Mouse (Mus musculus) bone marrow, adult 2 months (tissue): Measurements from ENCODE around the gene Erp29. TPM values are rescaled to one million over a fixed set of nuclear protein-coding genes. Genes with fewer than 3 reads are reported as not detected.

Experiments used
- H3K27ac ChIP-seq: fragments of 200-500 bp; 2 replicates; pipeline ENCODE4 v1.5.1; 2012; ENCODE audit warnings: low read depth, mild to moderate bottlenecking, control low read depth, inconsistent platforms, low read length; ENCODE audit not compliant: control insufficient read depth, poor library complexity, insufficient read depth
- H3K4me1 ChIP-seq: fragments of 200-500 bp; 2 replicates; pipeline ENCODE4 v1.6.1; 2011; ENCODE audit warnings: low read length; ENCODE audit not compliant: control insufficient read depth, insufficient read depth
- H3K4me3 ChIP-seq: fragments of 200-500 bp; replicated peaks from 2 replicates; pipeline ENCODE3; 2011; ENCODE audit warnings: mild to moderate bottlenecking, low read depth, low read length, control low read depth; ENCODE audit not compliant: control insufficient read depth
- CTCF ChIP-seq: fragments of 200-500 bp; IDR thresholded peaks from 2 replicates; pipeline ENCODE4 v1.5.1; 2011; ENCODE audit warnings: low read length, control low read depth; ENCODE audit not compliant: control insufficient read depth, insufficient read depth
- POLR2A ChIP-seq: fragments of 200-500 bp; IDR thresholded peaks from 2 replicates; pipeline ENCODE4 v1.6.1; 2011; ENCODE audit warnings: low read depth, mild to moderate bottlenecking, control low read depth, low read length, borderline replicate concordance; ENCODE audit not compliant: control insufficient read depth
- WGBS: fragments of 180-500 bp; shearing (Covaris S2); methylation state at CpG from one replicate; pipeline ENCODE4 v1.1.7; 2018; 5-methylcytosine and 5-hydroxymethylcytosine counted together
- polyA plus RNA-seq: library from polyadenylated mRNA; stranded (reverse); fragments of >200 nt; gene quantifications from 2 replicates; pipeline ENCODE4 v1.2.4, GENCODE M21; 2011; ENCODE audit warnings: low replicate concordance; ENCODE audit not compliant: missing spikeins, insufficient read depth, insufficient read length

Erp29 gene
- polyA plus RNA-seq, 1 experiment, result 240 TPM

DNA sequence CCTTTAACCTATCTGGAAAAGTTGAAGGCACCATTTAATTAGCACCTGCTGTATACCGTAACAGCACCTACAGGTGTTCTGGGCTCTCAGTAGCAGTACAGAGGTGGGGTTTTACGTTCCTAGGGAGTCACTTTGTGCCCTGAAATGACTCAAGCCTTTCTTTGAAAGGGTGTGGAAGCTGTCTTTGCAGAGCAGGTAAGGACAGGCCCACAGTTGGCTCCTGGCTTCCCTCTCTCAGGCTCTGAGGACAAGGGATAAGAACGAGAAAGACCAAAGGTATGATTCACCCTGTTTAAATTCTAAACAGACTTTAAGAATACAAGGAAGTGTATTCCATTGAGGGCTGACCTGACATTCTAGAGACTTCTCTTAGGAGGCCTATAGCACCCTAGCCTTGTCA is 58.9 kb downstream of the Erp29 start:
- no peak for TF ChIP-seq CTCF
- no peak for TF ChIP-seq POLR2A
- H3K4me3 ChIP-seq, result no peak overlapping the region
- 83% methylated on average over 3 of the region's 3 CpGs for WGBS
- H3K27ac ChIP-seq, result no peak overlapping the region
- H3K4me1 ChIP-seq, result no peaks in the 10 kb centered on the region

- no peak overlapping the region for H3K4me3 ChIP-seq
- TF ChIP-seq CTCF (no peak), POLR2A (no peak)
- H3K27ac ChIP-seq, result no peak overlapping the region
- 48% methylated on average over 16 of the region's 16 CpGs for WGBS
- H3K4me1 ChIP-seq, result no peaks in the 10 kb centered on the region
Measured at GRCm38 (mm10) chr5:121392667-121393380, 59.5 kb downstream of the Erp29 start.

- no peaks in the 10 kb centered on the region; the same call in 1 of the 2 replicates for H3K4me1 ChIP-seq
- no peak overlapping the region for H3K27ac ChIP-seq
- no peak overlapping the region for H3K4me3 ChIP-seq
- TF ChIP-seq POLR2A (no peak), CTCF (no peak)
Measured at GRCm38 (mm10) chr5:121389691-121390090, 62.6 kb downstream of the Erp29 start.

GRCm38 (mm10) chr5:121389106-121389505 is 63.2 kb downstream of the Erp29 start:
- WGBS, result 70% methylated on average over 7 of the region's 7 CpGs
- Histone ChIP-seq H3K4me3 (no peak overlapping the region), H3K27ac (no peak overlapping the region), H3K4me1 (no peaks in the 10 kb centered on the region; the same call in 1 of the 2 replicates)
- TF ChIP-seq POLR2A (no peak), CTCF (no peak)

DNA sequence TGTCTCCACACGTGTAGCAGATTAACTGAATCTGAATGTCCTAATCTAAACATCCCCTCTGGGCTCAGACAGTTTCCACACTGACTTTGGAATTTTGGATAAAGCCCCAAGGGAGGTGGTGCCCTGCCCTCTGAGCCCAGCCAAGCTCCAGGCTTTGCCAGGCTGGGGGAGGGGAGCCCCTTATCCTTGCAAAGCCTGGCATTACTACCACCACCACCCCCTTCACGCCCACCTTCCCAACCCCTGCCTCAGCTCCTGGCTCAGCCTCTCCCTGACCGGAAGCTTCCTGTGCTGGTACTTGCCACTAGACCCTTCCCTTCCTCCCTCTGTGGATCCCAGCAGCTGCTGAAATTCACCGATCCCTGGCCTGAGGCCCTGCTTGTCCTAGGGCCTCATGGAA is 65.2 kb downstream of the Erp29 start:
- WGBS, result 87% methylated on average over 4 of the region's 4 CpGs
- Histone ChIP-seq H3K4me3 (no peak overlapping the region), H3K4me1 (no peaks in the 10 kb centered on the region; the same call in 1 of the 2 replicates), H3K27ac (no peak overlapping the region)
- TF ChIP-seq POLR2A (no peak), CTCF (no peak)

- 19% methylated on average over 22 of the region's 22 CpGs for WGBS
- TF ChIP-seq CTCF (no peak), POLR2A (no peak)
- H3K27ac ChIP-seq, result no peak overlapping the region
- no peaks in the 10 kb centered on the region; the same call in 1 of the 2 replicates for H3K4me1 ChIP-seq
- no peak overlapping the region for H3K4me3 ChIP-seq
Measured at GRCm38 (mm10) chr5:121386120-121386909, 66.0 kb downstream of the Erp29 start.

GRCm38 (mm10) chr5:121385461-121386119 is 66.7 kb downstream of the Erp29 start, which contains the start of gene Trafd1:
Gene Trafd1, minus strand, starts transcription at chr5:121385632.
- Histone ChIP-seq H3K4me3 (peak within 1 kb of the TSS; percentile 95), H3K4me1 (no peaks in the 10 kb centered on the region; the same call in 1 of the 2 replicates)
- TF ChIP-seq POLR2A, result peak; percentile 55; the same call in 1 of the 2 replicates
- peak; percentile 12; the same call in 1 of the 2 replicates for TF ChIP-seq CTCF

More at GRCm38 (mm10) chr5:121385461-121386119, 66.7 kb downstream of the Erp29 start, which contains the start of gene Trafd1:
- H3K27ac ChIP-seq, result peak within 1 kb of the TSS; percentile 93
- under 1% methylated on average over 39 of the region's 45 CpGs for WGBS
